Mouse (Mus musculus): ENCODE measurements at regions not wholly inside any gene's neighbourhood (a gene's known extent, or its start where the extent isn't known, plus 50 kb on each side); places are given as distances from the start of the nearest gene placed in this dataset.
A peak's percentile ranks its signal among the peaks of the same experiment; 100 is the strongest.

DNA sequence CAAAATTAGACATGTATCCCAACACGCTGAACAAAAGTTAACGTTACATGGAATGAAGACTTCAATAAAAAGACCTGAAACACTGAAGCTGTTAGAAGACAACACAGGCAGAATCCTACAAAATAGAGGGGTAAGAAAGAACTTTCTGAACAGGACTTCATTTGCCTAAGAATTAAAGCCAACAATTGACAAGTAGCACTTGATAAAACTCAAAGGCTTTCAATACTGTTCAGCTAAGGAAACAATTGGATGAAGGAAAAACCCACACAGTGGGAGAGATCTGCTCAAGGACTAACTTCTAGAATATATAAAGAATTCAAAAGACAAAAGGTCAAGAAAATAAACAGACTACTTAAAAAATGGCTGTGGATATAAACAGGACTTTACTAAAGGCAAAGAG is 535.2 kb upstream of the Adamts9 start:
- DNase-seq: no peak

DNA sequence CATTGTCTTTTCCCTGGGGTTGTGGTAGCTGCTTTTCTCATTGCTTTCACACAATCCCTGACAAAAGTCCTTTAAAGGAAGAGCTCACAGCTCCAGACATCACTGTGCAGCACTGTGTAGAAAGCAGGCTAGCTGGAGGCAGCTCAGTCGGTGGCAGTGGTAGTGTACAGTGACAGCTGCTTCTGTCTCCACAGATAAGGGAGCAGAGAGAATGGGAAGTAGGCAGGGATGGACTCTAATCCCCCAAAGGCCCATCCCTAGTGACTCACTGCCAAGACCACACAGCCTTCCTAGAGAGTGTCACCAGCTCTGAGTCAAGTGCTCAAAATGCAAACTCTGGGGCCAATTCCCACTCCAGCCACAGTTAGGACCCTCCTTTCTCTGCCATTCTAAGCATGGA is 531.7 kb upstream of the Adamts9 start:
- no peak for DNase-seq

DNA sequence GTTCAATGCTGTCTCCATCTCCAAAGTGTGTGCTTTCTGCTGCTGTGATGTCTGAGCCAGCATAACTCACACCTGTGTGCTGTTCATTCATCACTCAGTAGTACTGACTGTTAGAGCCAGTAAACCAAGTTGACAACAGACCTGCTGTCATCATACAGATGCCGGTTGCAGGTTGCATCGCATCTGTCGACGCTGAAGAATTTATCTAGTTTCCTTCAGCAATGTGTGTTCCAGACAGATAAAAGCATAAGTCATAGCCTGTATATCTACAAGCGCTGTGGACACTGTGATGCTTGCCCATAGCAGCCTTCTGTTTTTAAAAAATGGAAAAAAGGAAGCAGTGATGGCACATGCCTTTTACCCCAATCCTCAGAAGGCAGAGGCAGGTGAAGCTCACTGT is 524.6 kb upstream of the Adamts9 start:
- DNase-seq: no peak

DNA sequence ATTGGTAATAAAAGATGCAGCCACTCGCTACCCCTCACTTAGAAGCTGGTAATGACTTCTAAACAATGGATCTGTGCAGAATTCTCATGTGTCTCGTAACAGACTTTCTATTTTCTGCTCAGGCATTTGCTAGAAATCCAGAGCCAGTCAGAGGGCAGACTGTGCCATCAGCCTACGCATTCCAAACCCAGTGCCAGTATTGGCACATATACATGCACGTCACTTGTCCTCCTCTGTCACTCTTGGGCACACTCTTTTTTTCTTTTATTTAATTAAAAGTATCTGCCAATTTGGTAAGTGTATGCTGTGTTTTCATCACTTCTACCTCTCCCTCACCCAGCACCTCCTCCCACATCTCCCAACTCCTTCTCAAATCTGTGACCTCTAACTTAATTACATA is 519.6 kb upstream of the Adamts9 start:
- DNase-seq: no peak

DNA sequence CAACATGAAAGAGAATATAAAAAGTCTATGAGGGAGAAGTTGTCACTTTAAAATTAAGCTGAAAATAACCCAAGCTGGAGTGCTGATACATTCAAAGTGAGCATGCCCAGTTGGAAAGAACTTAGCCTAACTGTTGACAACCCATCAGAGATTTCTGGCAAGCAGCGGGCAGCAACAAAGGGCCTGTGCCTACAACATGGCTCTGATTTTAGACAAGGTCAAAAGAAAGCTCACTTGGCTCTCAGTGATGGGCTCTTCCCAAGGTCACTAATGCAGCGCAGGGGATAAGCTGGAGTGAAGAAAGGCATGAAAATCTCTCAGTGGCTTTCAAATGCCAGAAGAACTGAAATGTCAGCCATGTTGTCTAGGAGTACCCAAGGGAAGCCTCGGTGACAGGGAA is 518.1 kb upstream of the Adamts9 start:
- DNase-seq: no peak

DNA sequence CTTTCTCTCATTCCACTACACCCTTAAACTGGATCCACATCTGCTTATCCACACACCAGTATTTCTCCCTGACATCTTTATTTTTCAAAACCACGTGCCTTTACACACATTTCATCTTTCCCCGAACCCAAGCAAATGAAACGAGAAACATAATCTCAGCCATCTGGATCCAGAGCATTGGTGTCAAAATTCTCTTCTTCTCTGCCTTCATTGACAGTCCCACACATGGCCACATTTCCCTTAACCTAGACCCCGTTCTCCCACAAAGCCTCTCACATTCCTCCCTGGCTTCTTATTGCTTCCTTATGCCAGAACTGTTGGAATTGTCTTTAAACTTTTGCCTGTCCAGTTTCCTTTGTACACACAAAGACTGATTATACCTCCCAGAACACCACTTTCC is 514.3 kb upstream of the Adamts9 start:
- no peak for DNase-seq

DNA sequence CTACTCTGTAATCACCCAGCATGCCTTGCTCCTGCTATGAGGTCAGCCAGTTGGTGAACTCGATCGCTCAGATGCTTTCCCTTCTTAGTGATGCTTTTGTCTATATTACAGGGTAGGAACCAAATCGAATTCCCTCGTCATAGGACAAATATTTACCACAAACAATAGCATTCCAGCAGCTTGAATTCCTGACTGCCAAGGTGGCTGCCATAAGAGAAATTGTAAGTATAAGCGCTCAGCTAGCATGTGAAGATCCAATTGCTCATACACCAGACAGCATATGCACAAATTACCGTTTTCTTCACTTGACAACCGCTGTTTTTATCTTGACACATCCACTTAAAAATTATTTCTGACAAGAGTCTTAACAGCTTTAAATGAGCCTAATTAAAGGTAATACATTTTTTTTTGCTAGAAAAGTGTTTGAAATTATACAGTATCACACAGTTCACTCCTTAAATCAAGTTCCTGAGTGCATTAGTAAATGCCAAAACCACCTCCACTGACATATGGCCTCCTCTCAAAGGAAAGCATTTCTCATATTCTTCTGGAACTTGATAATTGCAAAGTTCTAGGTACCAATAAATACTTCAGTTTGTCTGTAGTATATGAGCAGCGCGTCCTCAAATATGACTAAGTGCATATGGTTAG is 513.2 kb upstream of the Adamts9 start:
- DNase-seq: peak; percentile 13

DNA sequence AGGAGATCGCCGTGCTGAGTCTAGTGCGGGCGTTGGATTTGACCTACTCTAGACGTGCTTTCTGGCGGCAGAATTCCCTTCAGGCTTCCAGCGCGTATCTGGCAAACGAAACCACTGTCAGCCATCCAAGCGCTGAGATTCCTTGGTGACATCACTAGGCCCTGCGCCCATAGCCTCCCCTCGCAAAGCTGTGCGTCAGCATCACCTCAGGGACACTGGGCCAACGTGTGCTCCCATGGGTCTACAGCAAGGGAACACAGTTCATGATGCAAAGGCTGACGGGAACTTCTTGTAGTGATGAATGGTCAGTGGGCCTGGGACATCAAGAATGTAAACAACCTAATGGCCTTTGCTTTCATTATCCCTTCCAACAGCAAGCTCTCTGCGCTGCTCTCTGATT is 502.3 kb upstream of the Adamts9 start:
- DNase-seq: no peak

DNA sequence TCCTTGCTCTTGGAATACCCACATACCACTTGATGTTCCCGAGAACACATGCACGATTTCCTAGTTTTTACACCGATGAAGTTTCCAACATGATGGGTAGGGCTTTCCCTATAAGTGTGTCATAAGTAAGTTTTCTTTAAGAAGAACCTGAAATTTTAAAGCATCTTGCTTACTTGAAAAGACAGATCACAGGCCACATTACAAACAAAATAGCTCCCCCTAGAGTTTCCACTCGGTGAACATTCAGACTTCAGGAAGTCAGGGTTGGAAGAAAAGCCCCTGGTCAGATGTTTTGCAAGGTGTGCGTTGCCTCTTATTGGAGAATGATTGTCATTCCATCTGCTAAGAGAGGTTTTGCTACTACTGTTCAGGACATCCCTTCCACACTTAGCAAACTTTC is 501.8 kb upstream of the Adamts9 start:
- DNase-seq: peak; percentile 24

DNA sequence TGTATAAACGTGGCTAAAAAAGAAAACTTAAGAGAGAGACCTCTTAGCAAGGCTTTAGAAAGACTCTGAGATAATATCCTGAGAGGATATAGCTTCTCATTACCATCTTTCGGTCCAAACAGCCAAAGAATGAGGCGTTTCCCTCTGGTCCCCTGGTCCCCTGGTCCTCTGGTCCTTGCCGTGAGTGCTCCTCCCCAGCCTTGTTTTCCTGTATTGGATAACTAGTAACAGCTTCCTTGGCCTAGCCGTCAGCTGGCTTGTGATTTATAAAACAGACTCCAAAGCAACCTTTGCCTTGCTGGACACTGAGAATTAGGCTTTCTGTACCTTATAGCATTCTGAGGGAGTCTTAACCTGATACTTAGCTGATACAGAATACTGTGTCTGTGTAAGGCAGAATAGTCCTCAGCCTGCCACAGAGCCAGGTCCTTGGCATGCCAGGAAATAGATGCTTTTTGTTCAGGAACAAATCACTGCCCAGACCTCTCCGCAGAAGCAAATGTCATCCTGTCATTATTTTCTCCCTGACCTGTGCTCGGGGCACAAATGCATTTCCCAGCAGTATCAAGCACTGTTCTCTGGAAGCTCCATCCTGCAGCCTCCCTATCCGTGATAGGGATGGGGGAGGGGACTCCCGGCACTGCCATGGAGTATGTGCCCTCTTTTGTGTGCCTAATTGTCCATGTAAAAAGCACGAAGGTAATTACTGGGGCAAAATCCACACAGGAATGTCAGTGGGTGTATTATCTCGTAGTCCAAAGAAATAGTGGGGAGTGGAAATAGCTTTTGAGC is 500.7 kb upstream of the Adamts9 start:
- no peak for DNase-seq

DNA sequence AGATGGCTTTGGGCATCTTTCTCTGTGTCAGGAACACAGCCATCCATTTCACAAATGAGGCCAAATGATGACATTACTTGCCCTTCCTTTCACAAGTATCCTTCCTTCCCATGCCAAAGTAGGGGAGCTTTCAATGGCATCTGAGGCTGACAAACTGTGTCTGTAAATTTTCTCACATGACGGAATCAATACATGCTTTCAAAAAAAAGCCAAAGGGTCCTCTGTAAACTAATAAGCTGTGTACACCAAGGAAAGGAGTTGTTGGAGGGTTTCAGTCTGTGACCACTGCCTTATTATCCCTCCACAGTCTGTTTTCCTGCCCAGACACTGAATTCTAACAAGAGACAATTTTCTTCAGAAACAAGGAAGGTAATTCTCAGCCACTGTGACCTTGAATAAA is 490.2 kb upstream of the Adamts9 start:
- DNase-seq: no peak

DNA sequence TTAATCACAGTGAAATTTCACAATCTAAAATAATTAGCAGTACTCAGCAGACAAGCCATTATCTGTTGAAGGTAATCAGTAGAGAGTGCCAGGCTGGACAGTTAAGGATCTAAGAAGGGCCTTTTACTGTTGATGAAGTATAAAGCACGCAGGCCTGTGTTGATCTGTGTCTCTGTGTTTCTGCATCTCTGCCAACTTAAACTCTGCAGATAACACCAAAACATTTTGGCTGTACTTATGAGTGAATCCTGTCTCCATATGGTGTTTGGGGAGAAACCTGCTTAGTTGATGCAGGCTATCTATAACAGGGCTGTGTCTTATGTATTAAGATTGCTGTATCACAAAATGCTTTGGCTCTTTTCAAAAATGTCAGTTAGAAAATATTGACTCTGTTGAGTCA is 482.8 kb upstream of the Adamts9 start:
- peak; percentile 8 for DNase-seq

DNA sequence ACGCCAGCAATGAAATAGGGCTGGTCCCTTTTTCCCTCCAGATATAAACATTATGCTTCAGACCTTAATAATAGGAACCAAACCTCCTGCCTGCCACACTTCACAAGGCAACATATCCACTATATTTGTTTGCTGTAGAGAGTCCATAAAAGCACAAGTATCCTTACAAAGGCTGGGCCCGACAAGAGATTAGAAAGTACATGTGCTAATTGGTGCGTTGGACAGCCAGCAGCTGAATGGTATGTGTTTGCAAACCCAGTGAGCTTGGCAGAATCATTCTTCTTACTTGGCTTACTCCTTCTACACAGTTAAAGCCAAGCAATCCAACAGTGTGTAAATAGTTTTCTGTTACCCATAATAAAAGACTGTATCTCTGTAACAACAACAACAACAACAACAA is 479.6 kb upstream of the Adamts9 start:
- DNase-seq: no peak

DNA sequence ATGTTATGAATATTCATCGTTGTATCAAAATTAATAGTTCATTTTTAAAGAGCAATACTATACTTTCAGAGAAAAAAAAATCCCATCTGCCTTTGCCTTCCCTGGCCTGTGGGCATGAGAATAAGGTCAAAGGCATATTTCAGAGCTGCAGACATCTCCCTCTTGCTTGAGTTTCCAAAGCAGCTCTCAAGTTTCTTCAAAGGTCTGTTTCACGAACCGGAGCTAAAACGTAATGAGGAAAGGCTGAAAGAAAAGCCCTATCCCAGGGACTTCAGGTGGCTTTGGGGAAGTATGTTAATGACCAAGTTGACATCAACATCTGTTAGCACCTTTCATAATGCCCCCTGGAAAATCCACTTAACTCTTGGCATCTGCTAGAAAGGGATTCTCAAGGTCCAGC is 479.0 kb upstream of the Adamts9 start:
- DNase-seq: no peak

DNA sequence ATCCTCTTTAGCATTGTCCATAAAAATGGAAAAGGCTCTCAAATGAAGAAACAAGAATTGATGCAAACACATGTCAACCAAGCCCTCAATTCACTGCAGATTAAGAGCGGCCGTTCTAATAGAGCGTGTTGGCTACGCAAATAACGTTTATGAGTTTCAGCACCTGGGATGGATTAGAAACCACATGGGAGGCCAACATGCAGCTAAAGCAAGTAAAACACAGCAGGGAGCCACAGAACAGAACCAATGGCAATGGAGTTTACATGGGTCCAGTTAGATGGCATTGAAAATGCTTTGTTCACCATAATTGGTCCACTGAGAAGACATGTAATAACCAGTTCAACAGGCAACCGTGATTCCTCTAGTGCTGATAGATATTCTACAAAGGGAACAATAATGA is 474.3 kb upstream of the Adamts9 start:
- DNase-seq: no peak

DNA sequence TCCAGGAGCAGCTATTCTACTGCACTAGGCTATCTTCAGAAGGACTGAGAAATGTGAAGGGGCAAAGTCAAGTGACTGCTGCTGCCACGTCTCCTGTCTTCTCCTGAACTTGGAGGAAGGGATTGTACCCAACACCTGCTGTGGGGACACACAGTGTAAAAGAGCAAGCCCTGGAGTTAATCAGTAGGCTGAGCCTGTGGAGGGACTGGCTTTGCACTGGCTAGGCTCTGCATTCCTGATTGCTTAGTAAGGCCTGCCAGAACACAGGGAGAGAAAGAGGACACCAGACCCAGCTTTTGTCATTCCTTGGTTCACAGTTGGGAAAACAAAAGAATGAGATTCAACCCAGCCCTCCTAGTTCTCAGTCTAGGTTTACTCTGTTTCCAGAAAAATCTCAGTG is 472.7 kb upstream of the Adamts9 start:
- DNase-seq: no peak

DNA sequence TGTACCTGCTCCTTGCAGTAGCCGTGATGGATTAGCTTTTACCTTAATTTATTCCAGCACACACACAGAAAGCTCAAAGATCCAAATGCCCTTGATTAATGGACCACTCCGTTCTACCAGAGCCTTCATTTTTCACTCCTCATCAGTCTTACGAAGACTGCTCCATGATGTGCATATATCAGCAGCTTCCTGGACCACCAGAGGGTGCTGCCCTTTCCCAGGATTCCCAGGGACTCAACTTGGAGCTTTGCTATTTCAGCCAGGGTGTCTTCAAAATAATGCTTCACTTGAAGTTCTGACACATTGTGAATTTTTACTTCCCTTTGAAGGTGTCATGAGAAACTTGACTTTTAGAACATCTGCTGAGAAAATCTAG is 467.8 kb upstream of the Adamts9 start:
- no peak for DNase-seq

DNA sequence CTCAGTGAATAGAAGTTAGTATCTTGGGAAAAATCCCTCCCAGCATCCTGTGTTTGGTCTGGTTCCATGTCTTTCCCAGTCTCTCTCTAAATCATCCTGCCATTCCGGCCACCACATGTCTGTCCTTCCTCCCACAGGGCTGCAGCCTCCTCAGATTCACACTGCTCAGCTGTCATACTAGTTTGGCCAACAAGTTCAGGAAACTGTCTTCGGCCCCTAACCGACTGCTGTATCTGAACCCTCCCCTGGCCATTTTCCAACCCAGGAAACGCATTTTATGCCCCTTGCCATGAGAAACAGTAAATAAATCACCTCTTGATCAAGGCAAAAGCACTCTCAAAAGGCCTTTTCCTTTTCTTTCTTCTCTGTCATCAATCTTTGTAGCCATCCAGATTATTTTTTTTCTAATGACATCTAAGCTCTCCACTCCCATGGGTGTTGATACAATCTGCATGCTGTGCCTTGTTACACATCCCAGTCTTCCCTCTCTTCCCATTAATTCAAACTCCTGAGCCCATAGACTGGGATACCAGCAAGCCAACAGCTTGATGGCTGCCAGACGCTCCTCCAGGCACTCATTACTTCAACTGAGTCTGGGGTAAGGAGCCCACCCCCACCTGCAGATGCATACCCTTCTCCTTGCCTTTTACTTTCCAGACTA is 467.3 kb upstream of the Adamts9 start:
- no peak for DNase-seq

DNA sequence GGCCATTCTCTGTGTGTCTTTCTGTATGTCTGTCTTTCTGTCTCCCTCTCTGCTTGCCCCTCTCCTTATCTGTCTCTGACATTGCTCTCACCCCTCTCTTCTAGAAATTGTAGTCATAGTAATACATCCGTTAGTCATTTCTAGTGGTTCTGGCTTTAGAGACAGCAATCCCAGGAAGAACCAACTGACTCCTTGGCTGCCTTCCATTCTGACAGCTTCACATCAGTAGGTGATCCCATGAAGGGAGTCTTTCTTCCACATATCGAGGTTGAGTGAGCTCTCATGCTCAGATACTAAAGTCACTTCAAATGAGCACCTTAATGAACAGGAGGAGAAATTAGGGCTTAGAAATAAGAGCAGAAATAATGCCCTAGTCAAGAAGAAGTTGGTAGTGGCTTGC is 455.3 kb upstream of the Adamts9 start:
- DNase-seq: no peak

DNA sequence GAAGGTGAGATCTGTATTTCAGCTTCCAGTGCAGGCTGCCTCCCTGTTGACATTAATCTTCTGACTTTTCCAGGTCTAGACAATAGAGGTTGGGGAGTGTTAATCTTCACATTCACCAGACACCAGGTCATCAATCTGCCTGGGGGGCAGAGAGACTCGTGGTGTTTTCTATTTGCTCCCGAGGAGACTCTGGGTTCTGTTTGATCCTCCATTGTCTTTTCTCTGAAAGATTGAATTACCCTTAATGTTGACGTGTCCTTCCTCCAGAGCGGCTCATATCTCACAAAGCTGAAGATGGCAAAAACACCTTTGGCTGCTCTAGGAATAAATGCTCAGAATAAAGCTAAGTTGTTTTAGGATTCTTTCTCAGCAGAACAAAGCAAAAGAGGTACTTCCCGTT is 453.8 kb upstream of the Adamts9 start:
- DNase-seq: no peak

DNA sequence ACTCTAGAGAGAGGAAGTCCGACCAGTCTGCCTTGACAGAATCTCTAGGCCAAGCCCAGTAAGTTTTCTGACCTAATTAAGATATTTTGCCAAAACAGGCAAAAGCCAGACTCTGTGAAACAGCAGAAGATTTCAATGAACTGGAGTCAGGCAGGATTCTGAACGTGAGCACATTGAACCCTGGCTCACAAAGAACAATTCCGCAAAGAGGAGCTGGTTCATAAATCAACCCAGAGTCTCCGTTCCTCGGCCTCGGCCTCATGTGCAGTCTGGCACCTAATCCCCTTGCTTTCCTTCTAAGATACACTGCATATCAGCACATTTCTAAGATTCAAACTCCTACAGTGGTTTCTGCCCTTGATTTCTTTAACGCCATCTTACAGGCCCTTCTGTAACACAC is 452.7 kb upstream of the Adamts9 start:
- no peak for DNase-seq

DNA sequence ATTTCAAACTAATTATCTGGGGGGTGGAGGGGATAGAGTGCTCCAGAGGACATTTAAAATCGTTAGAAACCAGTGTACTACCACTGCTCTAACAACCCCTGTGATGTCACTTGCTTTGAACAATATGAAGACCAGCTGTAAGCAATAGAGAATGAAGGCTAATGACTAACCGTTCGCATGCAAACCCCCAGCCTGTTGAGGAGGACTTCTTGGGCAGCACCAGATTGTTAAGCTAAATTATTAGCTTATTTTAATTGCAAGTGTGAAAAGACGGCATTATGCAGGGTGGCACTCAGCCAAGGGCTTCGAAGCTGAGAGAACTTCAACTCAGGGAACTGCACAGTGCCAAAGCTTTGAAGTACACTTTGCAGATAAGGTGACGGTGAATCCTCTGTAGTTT is 452.0 kb upstream of the Adamts9 start:
- DNase-seq: peak; percentile 44

DNA sequence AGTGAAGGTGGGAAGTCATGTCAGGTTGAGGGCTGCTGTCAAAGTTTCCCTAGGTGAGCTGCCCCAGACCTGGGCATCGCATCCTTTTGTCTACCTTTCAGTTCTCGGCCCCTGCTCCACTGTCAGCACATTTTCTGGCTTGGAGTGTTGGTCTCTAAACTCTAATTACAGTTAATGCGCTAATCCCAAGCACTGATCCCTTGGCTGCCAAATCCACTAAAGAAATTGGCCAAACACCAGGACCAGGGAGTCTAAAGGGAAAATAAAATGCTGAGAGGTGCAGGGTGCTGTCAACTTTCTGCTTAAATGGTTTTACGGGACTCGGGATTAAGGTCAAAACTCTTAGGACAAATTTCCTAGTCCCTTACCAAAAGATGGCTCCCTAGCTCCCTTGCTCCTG is 450.3 kb upstream of the Adamts9 start:
- no peak for DNase-seq

DNA sequence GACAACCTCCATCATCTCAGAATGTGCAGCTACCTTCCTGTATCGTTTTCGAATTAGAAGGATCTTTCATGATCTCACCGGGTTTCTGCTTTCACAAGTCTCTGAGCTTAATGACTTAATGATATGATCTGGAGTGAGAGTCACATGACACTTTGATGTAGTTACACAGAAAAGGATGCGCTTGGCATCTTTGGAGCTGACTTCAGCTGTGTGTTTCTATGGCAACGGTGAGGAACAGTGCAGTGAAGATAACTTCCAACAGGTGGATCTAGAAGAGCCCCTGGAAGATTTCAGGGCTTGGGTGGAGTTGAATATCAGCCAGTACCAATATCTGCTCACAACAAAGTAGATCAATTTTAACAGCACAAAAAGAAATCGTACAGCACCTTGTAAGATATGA is 449.1 kb upstream of the Adamts9 start:
- DNase-seq: no peak

DNA sequence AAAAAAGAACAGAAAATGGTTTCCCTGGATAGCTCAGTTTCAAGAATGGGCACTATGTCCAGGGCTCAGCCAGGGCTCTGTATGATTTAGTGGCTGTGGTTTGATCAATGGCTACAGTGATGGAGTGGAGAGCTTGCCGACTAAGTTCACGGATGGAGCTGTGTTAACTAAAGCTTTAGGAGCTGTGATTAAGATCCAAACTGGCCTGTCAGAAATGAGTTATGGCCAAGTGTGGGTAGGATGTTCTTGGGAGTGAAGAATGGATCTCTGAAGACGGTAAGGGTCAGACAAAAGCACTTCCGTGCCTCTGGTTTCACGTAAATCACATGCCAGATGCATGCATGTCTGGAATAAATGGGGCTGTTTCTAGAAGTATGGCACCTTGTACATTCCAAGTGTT is 447.9 kb upstream of the Adamts9 start:
- no peak for DNase-seq

All from right cerebral cortex, adult 18-20 months (tissue).